Mouse (Mus musculus): ENCODE data around the gene Snx21.

Snx21 gene

DNA sequence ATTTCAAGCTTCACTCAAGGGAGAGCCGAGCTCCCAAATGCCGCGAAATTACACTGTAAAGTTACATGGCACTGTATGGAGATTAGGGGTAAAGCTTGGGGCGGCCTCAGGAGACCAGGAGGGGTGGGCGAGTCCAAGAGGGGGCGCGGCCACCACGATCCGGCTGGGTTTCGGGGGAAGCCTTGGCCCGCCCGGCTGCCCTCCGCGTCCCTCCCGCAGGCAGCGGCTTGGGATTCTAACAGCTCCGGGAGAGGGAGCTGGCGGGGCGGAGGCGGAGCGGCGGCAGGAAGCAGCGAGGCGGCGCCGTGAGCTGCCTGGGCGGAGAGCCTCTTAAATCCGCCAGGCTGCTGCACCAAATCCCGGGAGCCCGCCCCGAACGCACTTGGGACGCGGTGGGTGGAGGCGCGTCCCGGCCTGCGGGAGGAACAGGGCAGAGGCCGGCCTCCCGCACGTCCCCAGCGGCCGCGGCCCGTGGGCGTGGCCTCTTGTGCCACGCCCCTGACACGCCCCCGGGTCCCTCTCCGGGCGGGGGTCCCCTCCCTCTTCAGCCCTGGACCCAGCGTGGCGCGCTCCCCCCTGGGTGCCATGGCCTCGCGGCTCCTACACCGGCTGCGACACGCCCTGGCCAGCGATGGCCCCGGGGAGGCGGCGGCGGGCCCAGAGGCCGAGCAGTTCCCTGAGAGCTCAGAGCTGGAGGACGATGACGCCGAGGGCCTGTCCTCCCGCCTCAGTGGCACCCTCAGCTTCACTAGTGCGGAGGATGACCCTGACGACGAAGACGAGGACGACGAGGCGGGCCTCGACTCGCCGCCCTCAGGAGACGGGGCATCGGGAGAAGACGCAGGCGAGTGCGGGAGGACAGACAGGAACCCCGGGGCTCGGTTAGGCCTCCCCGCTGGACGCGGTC is at the start of gene Snx21:
TSS of gene Snx21 (plus strand) at position 343 of the 907 bp plus-strand sequence.
- DNase-seq: peak; percentile 93

DNA sequence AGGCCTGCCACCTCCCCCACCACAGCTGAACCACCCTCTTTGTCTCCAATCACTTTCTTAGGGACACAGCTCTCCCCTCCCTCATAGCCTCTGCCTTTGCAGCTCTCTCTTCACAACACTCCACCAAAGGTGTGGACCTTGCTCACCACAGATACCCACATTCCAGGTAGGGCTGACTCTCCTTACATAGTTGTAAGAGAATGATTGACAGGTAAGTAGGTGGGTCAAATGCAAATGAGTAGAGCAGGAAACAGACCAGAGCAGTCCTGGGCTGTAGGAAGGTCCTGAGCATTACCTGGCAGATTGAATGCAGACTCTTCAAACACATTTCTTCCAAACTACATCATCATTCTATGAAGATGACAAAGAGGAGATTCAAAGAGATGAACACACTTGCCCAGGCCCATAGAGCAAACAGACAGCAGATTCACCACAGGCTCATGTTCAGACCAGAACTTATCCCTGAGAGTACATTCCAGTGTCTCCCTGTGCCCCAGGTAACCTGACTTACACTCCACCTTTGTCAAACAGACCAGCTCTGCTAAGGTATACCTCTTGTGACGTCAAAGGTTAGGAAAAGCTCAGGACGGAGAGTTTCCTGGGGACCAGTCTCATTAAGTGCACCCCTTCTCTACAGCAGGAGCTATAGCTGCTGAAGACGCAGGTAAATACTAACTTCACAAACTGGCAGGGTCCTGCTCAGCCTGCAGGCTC is 48.1 kb upstream of the Snx21 start:
- no peak for DNase-seq

DNA sequence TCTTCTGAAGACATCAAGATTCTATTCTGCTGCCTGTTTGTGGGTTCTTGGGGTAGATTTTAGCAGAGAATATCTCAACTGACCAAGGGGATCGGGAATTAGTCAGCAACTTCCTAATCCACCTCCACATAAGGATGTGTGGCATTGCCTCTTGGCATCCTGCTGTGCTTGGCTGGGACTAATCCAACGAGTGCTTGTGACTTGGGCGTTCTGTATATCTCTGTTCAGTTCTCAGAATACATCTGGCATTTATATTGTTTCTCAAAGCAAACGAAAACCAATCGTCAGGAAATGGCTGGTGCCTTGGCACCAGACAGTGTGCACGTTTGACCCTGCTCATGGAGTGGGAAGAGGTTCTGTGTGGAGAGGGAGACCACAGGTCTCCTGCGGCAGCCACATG is 45.7 kb upstream of the Snx21 start:
- DNase-seq: no peak

DNA sequence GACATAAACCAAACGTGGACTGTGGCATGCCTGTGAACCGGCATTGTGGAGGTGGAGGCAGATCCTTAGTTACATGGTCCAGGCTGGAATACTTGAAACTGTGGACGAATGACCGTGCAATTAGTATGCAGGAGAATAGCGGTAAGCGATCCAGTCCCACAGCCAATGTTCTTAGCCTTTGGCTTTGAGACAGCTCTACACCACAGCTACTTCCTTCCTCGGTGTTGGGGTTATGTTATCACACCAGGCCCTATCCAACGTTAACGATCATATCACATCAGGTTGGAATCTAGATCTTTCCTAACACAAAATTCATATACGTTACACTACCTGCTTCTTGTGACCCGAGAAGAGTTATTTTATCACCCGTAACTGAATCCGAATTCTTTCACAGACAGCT is 40.6 kb upstream of the Snx21 start:
- DNase-seq: no peak

GRCm38 (mm10) chr2:164745843-164746479 is 39.7 kb upstream of the Snx21 start, which contains the start of the genes Wfdc3 and Dnttip1:
TSS of gene Wfdc3 (minus strand) at chr2:164745931.
TSS of gene Dnttip1 (plus strand) at chr2:164745983.
- peak; percentile 96 for DNase-seq

- no peak for DNase-seq
Measured at GRCm38 (mm10) chr2:164746693-164747092, 38.9 kb upstream of the Snx21 start.

DNA sequence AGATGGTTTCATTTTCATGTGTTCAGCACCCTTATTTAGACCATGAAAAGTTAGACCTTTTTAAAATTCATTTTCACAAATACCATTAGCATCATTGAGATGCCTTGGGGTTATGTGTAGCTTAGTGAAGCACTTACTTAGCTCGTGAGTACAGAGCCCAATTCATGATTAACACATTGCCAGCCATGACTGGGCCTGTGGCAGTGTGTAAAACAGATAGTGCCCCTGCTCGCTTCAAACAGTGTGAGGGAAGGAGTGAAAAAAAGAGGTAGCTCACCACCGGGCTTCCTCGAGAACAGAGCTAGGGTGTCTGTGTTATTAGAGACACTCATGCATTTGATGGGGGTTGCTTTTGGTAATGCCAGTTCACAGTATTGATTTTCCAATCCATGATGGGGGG is 37.4 kb upstream of the Snx21 start:
- no peak for DNase-seq

- DNase-seq: no peak
Measured at GRCm38 (mm10) chr2:164748991-164749390, 36.6 kb upstream of the Snx21 start.

GRCm38 (mm10) chr2:164752454-164752853 is 33.2 kb upstream of the Snx21 start:
- no peak for DNase-seq

DNA sequence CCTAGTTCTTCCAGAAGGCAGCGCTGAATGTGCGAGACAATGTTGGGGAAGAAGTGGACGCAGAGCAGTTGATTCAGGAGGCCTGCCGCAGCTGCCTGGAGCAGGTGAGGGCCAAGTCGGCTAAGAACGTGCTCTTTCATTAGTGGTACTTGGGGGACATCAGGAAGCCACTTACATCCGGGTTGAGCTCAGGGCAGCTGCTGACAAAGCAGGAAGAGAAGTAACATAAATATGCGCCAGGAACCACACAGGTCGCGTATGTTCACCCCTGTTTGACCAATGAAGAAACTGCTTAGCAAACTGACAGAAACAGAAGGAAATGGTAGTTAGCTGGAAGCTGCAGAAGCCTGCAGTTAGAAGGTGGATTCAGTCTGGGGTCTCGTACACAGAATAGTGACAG is 31.5 kb upstream of the Snx21 start:
- DNase-seq: no peak

- no peak for DNase-seq
Measured at GRCm38 (mm10) chr2:164754800-164755199, 30.8 kb upstream of the Snx21 start.

GRCm38 (mm10) chr2:164757841-164758240 is 27.8 kb upstream of the Snx21 start:
- DNase-seq: no peak

DNA sequence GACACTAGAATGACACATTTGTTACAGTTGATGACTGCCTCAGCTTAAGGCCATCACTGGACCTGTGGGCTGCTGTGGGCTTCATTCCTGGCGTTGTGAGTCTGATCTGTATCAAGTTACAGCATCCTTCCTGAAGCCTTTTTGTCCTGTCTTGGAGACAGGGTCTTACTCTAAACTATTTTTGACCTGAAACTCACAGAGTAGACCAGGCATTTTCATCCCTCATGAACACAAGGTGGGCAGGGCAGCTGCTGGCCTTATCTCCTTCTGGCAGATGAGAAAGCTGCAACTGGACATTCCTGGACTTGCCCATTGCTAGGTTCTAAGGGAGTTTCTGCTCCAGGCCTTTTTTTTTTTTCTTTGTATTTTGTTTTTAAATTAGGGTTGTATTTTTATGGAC is 26.9 kb upstream of the Snx21 start:
- no peak for DNase-seq

GRCm38 (mm10) chr2:164760059-164760833 is 25.4 kb upstream of the Snx21 start:
- no peak for DNase-seq

DNA sequence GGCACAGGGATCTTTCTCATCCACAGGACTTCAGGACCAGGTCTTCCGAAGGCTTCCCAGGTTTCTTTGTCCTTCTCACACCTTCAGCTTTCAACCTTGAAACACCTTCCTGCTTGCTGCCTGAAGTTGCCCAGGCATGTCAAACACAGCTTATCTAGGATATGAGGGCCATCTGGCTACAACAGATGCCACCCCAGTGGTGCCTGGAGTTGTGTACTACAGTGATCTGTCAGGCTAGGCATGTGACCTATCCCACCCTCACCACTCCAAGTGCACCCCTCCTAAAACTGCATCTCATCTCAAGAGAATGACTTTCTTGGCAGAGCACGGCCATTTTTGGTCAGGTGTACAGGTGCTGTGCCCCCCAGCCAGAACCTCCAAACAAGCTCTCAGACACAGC is 24.1 kb upstream of the Snx21 start:
- peak; percentile 24 for DNase-seq

DNA sequence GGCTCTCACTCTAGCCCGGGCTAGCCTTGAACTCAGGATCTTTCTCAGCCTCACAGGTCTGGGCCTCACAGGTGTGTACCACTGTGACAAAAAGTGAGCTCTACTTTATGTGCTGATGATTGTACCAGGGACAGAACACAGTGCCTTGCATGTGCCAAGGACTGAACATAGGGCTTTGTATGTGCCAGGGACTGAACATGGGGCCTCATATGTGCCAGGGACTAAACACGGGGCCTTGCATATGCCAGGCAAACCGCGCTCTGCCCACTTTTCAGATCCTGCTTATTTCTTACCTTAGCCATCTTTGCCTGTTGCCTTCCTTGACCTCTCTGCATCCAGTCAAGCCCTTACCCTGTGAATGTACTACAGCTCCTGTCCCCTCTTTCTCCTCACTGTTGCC is 23.7 kb upstream of the Snx21 start:
- DNase-seq: no peak

DNA sequence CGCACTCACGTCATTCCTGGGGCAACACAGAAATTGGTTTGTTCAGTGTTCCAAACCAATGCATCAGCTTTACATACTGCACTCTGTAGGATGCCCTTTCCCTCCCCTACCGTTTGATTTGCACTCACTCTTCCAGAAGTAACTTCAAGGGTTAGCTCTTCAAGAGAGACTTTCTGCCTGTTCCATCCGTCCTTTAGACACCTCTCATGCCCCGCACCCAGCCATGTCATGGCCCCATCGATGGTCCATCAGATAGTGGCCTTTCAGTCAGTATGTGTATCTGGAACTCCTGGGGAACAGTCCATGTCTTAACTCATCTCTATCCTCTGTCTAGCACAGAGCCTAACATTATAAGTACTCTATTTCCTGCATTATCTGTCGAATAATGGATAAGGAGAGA is 23.0 kb upstream of the Snx21 start:
- no peak for DNase-seq

GRCm38 (mm10) chr2:164765841-164766240 is 19.8 kb upstream of the Snx21 start:
- DNase-seq: no peak

GRCm38 (mm10) chr2:164767812-164768540 is 17.6 kb upstream of the Snx21 start:
- no peak for DNase-seq

GRCm38 (mm10) chr2:164769258-164770037 is 16.2 kb upstream of the Snx21 start, which contains the start of gene Ube2c:
TSS of gene Ube2c (plus strand) at chr2:164769898.
- DNase-seq: peak; percentile 99

DNA sequence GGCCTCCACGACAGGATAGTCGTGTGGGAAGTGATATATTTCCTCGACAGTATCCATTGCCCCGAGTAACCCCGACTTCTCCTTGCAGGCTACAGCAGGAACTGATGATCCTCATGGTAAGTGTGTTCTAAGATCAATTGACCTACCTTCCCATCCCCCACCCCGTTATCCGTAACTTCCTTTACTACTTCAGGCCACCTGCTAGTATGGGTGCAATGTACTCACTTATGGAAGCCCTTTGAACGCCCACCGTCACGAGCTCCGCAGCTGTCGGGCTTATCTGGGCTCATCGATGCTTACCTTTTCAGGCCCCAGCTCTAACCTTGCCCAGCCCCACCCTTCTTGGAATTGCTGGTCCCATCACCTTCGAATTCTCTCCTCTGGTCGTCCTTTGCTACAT is 15.3 kb upstream of the Snx21 start:
- DNase-seq: no peak
